Mouse (Mus musculus): ENCODE results near the gene Pou3f1.

DNA sequence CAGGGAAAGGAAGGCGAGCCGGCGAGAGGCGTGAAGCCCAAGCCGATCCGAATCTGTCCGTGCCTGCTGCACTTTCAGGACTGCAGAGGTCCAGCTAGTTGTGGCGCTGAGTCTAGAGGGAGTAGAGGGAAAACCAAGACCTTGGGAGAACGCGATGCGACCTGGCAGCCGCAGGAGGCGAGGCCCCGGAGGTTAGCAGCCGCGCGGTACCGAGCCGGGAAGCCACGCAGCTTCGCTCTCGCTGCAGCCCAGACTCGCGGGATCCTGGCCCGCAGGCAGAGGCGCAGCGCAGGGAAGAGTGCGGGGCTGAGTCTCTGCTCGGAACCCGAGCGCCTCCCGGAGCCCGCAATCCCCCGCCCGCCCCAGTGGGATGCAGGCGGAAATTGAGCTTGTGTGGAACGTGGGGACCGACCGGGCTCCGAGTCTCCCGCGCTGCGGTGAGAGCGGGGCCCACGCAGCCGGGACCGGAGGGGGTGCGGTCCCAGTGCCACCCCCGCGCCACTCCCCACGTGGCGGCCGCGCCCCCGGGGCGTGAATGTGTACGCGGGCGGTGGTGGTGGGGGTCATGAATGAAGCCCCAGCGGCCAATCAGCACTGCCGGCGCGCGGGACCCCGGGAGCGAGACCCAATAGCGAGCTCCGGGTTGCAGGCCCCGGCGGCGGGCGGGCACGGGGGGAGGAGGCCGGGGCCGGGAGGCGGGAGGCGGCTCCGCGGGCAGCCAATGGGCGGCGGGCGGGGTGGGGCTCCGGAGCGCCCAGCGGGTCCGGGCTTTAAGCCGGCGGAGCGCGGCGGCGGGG is 445 bp downstream of the Pou3f1 start:
- TF ChIP-seq CTCF (IDR thresholded peaks at IDR 0.05; ENCODE audit: low read depth, low read length): no peak
- no peak for TF ChIP-seq POLR2A (IDR thresholded peaks at IDR 0.05; ENCODE audit: insufficient read depth, low read length)
